Mouse (Mus musculus) erythroblast, adult 5-6 weeks (primary cell): ENCODE results near the gene Tnfrsf22. TPM values are rescaled to one million over a fixed set of nuclear protein-coding genes. Genes with fewer than 3 reads are reported as not detected.

Experiments
- ATAC-seq: replicated peaks from 2 replicates; pipeline ENCODE4 v1.8.0; 2016; ENCODE audit warnings: moderate number of reproducible peaks, mild to moderate bottlenecking, moderate TSS enrichment, inconsistent platforms; ENCODE audit not compliant: poor library complexity, low FRiP score, severe bottlenecking
- total RNA-seq, 2 experiments: library from RNA; stranded (forward) in 1 of 2; stranded (reverse) in 1 of 2; fragments of 150-400 nt in 1 of 2; fragments of 200-764, 138-1000 nt in 1 of 2; gene quantifications; 2 replicates each; pipeline versions ENCODE4 v1.2.3 to v1.2.4; 2015 to 2017; ENCODE audit warnings: low replicate concordance in 2 of 2

Tnfrsf22 gene
- total RNA-seq, 2 experiments from 2014 or later: 0.34 to 3.7 TPM

DNA sequence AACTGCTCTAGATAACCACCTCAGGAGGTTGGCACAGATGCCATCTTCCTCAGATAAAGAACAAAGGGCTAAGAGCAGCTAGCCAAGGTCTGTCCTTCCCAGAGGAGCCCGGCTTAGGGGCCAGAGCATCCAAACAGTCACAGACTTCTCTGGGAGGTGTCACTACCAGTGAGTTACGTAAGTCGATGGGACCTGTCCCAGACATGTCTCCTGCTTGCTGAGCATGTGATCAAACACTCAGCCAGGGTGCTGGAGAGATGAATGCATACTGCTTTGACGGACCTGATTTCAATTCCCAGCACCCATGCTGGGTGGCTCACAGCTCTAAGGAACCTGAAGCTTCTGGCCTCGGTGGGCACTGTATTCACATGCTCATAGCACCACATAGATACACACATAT, 61.9 kb downstream of the Tnfrsf22 start:
- no peak for ATAC-seq

Other genes starting within 250 kb of the Tnfrsf22 start
- not detected in 2 replicates for gene Cdkn1c, start 188.6 kb downstream of the Tnfrsf22 start, total RNA-seq (2015; ENCODE audit: low replicate concordance)
- gene Cdkn1c, start 188.6 kb downstream of the Tnfrsf22 start, total RNA-seq (2017; ENCODE audit: low replicate concordance): 0.09 TPM in 1 of 2 replicates, not detected in the other
- gene Slc22a18, start 175.9 kb downstream of the Tnfrsf22 start, total RNA-seq (2015; ENCODE audit: low replicate concordance): not detected in 2 replicates
- not detected in 2 replicates for gene Slc22a18, start 175.9 kb downstream of the Tnfrsf22 start, total RNA-seq (2017; ENCODE audit: low replicate concordance)
- not detected in 2 replicates for gene Phlda2, start 146.5 kb downstream of the Tnfrsf22 start, total RNA-seq (2015; ENCODE audit: low replicate concordance)
- not detected in 2 replicates for gene Phlda2, start 146.5 kb downstream of the Tnfrsf22 start, total RNA-seq (2017; ENCODE audit: low replicate concordance)
- gene Nap1l4, start 100.6 kb downstream of the Tnfrsf22 start, total RNA-seq (2015; ENCODE audit: low replicate concordance): 40.7 and 45.1 TPM in 2 replicates
- 89.7 and 118 TPM in 2 replicates for gene Nap1l4, start 100.6 kb downstream of the Tnfrsf22 start, total RNA-seq (2017; ENCODE audit: low replicate concordance)
- gene Cars, start 49.6 kb downstream of the Tnfrsf22 start, total RNA-seq (2015; ENCODE audit: low replicate concordance): 60.9 and 87.4 TPM in 2 replicates
- gene Cars, start 49.6 kb downstream of the Tnfrsf22 start, total RNA-seq (2017; ENCODE audit: low replicate concordance): 120 and 157 TPM in 2 replicates
- 3.5 and 5.2 TPM in 2 replicates for gene Tnfrsf26, start 20.9 kb downstream of the Tnfrsf22 start, total RNA-seq (2015; ENCODE audit: low replicate concordance)
- 4.2 and 4.4 TPM in 2 replicates for gene Tnfrsf26, start 20.9 kb downstream of the Tnfrsf22 start, total RNA-seq (2017; ENCODE audit: low replicate concordance)
- 3.3 and 4.0 TPM in 2 replicates for gene Tnfrsf23, start 36.2 kb upstream of the Tnfrsf22 start, total RNA-seq (2015; ENCODE audit: low replicate concordance)
- gene Tnfrsf23, start 36.2 kb upstream of the Tnfrsf22 start, total RNA-seq (2017; ENCODE audit: low replicate concordance): 0.28 TPM in 1 of 2 replicates, not detected in the other
- gene Osbpl5, start 107.3 kb upstream of the Tnfrsf22 start, total RNA-seq (2015; ENCODE audit: low replicate concordance): not detected in 2 replicates
- 0.56 and 0.60 TPM in 2 replicates for gene Osbpl5, start 107.3 kb upstream of the Tnfrsf22 start, total RNA-seq (2017; ENCODE audit: low replicate concordance)
- not detected in 2 replicates for gene Mrgprg, start 117.3 kb upstream of the Tnfrsf22 start, total RNA-seq (2015; ENCODE audit: low replicate concordance)
- gene Mrgprg, start 117.3 kb upstream of the Tnfrsf22 start, total RNA-seq (2017; ENCODE audit: low replicate concordance): not detected in 2 replicates
- gene Mrgpre, start 134.8 kb upstream of the Tnfrsf22 start, total RNA-seq (2015; ENCODE audit: low replicate concordance): not detected in 2 replicates
- gene Mrgpre, start 134.8 kb upstream of the Tnfrsf22 start, total RNA-seq (2017; ENCODE audit: low replicate concordance): not detected in 2 replicates
- 0.77 TPM in 1 of 2 replicates, not detected in the other for gene Nadsyn1, start 173.2 kb upstream of the Tnfrsf22 start, total RNA-seq (2015; ENCODE audit: low replicate concordance)
- gene Nadsyn1, start 173.2 kb upstream of the Tnfrsf22 start, total RNA-seq (2017; ENCODE audit: low replicate concordance): 0.98 and 1.3 TPM in 2 replicates
- 2.1 and 6.7 TPM in 2 replicates for gene Dhcr7, start 173.5 kb upstream of the Tnfrsf22 start, total RNA-seq (2015; ENCODE audit: low replicate concordance)
- 0.84 and 5.2 TPM in 2 replicates for gene Dhcr7, start 173.5 kb upstream of the Tnfrsf22 start, total RNA-seq (2017; ENCODE audit: low replicate concordance)
- gene Gm498, start 217.2 kb upstream of the Tnfrsf22 start, total RNA-seq (2015; ENCODE audit: low replicate concordance): not detected in 2 replicates
- gene Gm498, start 217.2 kb upstream of the Tnfrsf22 start, total RNA-seq (2017; ENCODE audit: low replicate concordance): not detected in 2 replicates